Mouse (Mus musculus): ENCODE results near the gene B3galt4.

B3galt4 gene

DNA sequence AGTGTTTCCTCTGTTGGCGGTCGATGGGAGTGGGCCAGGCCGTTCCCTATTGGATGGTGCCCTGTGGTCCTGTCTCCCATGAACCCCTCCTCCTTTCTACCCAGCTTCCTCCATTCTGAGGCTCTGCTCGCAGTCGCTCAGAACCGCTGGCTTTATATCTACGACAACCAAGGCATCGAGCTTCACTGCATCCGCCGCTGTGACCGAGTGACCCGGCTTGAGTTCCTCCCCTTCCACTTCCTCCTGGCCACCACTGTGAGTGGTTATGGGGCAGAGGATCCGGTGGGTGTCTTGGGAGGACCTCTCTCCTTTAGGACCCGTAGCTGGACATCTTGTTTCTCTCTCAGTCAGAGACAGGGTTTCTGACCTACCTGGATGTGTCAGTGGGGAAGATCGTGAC is 7.8 kb downstream of the B3galt4 start:
- no peak for DNase-seq (ENCODE audit: low read depth)

GRCm38 (mm10) chr17:33941381-33941780 is 9.9 kb downstream of the B3galt4 start:
- DNase-seq (ENCODE audit: low read depth): no peak

DNA sequence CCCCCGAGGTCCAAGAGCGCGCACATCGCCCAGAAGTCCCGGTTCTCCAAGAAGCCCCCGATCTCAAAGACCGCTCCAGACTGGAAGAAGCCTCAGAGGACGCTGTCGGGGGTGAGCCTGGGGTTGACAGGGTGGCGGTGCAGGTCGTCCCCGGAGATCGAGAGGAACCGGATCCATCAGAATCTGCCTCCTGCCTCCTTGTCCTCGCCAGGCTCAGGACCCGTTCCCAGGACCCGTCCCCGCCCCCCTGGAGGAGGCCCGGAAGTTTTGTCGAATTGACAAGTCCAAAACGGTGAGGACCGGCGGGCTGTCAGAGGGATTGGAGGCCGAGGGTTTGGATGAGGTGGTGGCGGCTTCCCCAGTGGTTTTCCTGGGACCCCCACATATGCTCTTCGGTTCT is 10.3 kb downstream of the B3galt4 start:
- DNase-seq (ENCODE audit: low read depth): no peak

DNA sequence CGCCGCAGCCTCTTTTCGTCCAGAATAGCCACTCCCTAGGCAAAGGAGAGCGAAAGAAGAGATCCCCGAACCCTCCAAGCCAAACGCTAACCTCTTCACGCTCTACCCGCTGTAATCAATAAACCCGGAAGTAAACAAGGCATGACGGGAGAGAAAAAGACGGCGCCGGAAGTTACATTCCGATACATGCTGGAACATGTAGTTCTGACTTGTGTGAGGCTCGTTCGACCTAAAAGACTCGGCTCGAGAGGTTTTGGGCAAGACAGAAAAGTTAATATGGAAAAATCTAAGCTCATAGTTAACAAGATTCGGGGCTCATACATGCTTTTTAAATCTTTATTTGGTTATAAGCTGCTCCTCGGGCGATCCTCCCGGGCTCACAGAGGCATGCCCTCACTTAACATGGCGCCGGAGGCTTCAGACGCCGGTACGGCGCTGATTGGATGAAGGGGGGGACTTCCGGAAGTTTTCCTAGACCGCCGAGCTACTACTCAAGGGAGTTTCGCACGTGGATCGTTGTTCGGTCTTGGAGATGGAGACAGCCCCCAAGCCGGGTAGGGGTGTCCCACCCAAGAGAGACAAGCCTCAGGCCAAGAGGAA is 11.0 kb downstream of the B3galt4 start, which contains the start of the genes Pfdn6 and Wdr46:
TSS of gene Pfdn6 (minus strand) at position 138 of the 600 bp plus-strand sequence.
TSS of gene Wdr46 (plus strand) at position 455 of the 600 bp plus-strand sequence.
- DNase-seq (ENCODE audit: low read depth): peak; percentile 82

DNA sequence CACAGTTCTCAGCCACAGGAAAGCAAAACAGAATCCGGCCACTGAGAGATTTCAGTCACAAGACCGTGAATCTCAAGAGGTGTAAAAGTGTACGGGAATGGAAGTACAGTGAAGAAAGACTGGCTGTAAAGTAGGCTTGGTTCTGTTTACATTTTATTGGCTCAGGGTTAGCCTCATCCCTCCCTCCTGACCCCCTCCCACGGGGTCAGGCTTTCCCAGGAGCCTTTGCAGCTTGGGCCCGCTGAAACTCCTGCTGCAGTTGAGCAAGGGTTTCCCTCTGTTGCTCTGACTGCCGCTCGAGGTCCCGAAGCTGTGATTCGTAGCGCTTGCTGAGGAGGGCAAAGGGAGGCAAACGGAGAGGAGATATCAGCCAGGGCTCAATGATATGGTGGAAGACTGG is 12.5 kb downstream of the B3galt4 start:
- DNase-seq (ENCODE audit: low read depth): no peak

GRCm38 (mm10) chr17:33936993-33937392 is 14.3 kb downstream of the B3galt4 start:
- DNase-seq (ENCODE audit: low read depth): no peak

DNA sequence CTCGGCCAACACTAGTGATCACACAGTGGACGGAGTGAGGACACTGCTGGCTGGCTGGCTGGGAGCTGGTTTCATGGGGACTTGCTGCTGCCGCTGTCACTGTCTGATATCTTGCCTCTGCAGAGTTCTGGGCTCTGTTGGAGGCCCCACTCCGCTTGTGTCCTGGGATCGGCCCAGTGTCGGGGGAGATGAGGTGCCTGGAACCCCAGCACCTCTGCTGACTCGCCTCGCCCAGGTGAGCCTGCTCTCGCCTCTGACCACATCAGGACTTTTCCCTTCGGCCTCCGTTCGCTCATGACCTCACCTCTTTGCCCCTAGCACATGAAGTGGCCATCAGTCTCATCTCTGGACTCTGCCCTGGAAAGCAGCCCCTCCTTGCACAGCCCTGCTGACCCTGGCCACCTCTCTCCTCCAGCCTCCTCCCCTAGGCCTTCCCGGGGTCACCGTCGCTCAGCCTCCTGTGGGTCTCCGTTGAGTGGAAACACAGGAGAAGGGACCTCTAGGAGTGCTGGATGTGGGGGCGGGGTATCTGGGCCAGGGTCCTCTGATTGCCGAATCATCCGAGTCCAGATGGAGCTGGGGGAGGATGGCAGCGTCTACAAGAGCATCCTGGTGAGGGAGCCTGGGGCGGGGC is 15.7 kb downstream of the B3galt4 start:
- no peak for DNase-seq (ENCODE audit: low read depth)

DNA sequence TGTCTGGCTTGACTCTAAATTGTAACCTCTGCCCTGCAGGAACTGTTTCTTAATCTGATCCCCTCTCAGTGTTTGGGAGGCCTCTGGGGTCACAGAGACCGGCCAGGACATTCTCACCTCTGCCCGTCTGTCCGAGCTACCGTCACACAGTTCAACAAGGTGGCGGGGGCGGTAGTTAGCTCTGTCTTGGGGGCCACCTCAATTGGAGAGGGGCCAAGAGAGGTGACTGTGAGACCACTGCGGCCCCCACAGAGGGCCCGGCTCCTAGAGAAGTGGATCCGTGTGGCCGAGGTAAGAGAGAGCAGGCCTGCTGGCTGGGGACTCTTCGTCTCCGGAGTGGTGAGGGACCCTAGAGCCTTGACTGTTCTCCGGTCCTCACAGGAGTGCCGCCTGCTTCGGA is 18.3 kb downstream of the B3galt4 start:
- no peak for DNase-seq (ENCODE audit: low read depth)

DNA sequence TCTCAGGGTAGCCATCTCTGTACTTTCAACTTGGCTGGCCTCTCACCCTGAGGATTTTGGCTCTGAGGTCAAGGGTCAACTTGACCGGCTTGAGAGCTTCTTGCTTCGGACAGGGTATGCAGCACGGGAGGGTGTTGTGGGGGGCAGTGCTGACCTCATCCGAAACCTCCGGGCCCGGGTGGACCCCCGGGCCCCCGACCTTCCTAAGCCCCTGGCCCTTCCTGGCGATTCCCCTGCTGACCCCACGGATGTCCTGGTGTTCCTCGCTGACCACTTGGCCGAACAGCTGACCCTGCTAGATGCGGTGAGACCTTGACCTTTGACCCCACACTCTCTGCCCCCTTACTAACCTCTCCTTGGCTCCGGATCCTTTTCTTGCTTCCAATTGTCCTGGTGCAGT is 18.8 kb downstream of the B3galt4 start:
- DNase-seq (ENCODE audit: low read depth): no peak

- DNase-seq (ENCODE audit: low read depth): no peak
Observed at GRCm38 (mm10) chr17:33931947-33932346, 19.3 kb downstream of the B3galt4 start.

DNA sequence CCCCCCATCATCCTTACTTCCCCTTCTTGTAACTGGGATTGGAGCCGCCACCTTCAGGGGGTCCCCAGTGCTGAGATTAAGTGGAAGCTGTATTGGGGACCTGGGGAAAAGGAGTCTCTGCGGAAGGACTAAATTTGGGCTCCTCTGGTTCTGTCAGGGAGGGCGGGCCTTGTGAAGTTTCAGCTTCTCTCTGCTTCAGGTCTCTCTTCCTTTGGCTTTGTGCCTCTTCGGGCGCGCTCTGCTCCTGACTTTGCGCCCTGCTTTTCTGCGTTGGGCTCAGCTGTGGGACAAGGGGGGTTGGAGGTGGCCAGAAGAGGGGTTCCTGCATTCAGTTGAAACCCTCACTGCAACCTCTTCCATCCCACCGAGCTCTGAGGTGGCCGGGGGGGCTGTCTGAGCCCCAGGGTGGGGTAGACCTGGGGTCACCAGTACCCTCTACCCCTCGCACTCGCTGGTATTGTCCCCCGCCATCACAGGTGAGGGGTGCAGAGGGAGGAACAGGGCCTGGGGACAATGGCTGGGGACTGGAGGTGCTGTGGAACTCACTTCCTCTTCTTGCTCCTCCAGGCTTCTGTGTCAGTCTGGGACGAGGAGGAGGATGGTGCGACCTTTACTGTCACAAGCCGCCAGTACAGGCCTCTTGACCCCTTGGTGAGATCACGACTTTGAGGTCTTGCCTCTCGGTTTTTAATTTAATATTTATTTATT is 20.0 kb downstream of the B3galt4 start:
- no peak for DNase-seq (ENCODE audit: low read depth)

DNA sequence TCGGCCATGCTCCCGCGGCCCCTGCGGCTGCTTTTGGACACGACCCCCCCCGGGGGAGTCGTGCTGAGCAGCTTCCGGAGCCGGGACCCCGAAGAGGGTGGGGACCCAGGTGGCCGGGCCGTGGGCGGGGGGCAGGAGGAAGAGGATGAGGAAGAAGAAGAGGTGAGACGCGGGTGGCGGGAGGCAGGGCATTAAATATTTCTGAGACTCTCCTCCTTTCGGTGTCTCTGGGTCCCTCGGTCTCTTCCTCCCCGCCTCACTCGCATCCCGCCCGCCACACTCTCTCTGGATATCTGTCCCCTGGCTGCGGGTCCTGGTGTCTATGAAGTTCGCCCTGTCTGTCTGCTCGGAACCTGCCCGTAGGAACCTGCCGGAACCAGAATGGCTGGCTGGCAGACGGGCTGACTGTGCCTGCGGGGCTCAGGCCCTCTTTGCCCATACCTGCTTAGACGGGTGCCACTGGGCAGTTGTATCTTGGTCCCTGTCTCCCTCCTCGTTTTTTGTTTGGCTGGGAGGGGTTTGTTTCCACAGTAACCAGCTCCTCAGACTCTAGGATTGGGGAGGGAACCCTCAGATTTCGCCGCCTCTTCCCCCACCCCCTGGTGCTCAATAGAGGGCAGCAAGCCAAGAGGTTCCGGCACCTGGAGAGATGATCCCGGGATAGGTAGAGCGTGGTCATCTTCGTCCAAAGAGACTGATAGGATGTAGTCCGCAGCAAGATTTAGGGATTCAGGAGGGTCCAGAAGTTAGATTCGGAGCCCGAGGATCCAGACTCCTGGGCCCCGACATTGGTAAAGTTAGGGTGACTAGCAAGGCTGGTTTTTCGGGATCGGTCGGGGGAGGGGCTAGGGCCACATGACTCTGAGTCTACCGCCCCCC is 20.8 kb downstream of the B3galt4 start:
- no peak for DNase-seq (ENCODE audit: low read depth)

DNA sequence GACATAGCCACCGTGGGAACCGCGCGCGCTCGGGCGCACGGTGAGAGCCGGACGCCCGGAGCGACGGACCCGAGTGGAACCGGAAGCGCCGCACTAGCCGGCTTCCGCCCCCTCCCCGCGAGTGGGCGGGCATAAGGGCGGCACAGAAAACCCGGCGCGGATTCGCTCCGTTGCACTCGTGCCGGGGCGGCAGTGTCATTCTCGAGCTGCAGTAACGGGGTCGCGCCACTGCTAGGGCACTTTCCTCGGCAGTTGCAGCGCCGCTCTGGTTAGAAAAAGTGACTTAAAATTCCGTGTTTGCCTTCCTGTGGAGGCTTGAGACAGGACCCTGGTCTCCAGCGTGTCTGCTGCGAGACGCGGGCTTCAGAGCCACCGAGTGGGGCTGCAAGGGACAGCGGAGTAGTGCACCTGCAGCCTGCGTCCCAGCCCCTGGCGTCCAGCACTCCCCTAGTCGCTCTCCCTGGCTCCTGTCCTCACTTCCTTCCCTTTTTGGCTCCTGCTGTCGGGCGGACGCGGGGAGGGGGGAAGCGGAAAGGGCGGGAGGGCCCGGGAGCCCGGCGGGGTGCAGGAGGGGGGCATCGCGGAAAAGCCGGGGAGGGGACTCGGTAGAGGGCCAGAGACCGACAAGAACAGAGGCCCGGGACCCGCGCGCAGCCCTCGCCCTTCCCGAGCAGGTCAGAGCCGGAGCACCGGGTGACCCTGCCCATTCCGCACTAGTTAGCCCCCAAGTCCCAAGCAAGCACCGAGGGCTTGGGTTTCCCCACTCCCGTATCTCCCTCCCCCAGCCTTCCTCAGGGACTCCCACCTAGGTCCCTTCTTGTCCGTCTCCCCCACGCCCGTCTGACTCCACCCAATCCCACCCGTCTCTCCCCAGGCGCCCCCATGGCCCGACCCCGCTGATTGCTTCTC is 21.7 kb downstream of the B3galt4 start, which contains the start of gene Rgl2:
TSS of gene Rgl2 (plus strand) at position 173 of the 909 bp plus-strand sequence.
- no peak for DNase-seq (ENCODE audit: low read depth)

DNA sequence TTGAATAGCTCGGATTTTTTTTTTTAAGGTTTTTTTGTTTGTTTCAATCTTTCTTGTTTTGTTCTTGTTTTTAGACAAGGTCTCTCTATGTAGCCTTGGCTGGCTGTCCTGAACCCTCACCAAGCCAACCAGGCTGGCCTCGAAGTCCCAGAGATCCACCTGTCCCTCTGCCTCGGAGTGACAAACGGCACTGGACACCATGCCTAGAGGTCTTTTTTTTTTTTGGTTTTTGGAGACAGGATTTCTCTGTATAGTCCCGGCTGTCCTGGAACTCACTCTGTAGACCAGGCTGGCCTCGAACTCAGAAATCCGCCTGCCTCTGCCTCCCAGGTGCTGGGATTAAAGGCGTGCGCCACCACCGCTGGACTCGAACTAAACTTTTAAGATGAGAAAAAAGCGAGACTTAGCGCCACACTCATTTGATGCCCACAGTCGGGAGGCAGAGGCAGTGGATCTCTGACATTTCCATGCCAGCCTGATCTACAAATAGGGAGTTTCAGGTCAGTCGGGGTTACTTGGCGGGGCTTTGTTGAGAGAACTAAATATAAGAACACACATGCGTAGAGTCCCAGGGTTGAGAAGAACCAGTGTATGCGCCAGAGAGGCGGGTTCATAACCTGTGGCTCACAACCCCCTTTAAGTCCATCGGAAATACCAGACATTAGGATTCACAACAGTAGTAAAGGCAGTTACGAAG is 22.9 kb downstream of the B3galt4 start:
- no peak for DNase-seq (ENCODE audit: low read depth)

DNA sequence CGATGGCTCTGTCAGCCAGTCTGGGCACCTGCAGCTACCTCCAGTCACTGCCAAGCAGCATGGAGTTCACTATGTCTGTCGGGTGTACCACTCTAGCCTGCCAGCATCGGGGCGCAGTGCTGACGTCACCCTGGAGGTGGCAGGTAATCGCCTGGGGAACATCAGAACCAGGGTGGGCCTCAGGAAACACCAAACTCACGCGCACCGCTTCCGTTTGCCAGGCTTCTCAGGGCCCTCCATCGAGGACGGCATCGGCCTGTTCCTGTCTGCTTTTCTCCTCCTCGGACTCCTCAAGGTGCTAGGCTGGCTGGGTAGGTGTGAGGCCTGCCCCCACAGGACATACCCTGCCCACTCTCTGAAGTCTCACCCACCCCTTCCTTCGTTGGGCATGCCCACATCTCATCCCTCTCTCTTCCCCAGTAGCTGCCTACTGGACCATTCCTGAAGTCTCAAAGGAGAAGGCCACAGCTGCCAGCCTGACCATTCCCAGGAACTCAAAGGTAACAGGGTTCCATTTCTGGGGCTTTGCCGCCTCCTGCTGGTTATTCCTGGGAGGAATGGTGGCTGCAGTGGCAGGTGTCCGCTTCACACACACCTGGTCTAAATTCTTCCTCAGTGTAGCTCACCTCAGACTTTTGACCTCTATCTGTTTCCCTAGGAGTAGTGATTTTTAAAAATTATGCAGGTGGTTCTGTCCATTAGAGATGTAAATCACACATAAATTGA is 24.9 kb downstream of the B3galt4 start:
- no peak for DNase-seq (ENCODE audit: low read depth)

DNA sequence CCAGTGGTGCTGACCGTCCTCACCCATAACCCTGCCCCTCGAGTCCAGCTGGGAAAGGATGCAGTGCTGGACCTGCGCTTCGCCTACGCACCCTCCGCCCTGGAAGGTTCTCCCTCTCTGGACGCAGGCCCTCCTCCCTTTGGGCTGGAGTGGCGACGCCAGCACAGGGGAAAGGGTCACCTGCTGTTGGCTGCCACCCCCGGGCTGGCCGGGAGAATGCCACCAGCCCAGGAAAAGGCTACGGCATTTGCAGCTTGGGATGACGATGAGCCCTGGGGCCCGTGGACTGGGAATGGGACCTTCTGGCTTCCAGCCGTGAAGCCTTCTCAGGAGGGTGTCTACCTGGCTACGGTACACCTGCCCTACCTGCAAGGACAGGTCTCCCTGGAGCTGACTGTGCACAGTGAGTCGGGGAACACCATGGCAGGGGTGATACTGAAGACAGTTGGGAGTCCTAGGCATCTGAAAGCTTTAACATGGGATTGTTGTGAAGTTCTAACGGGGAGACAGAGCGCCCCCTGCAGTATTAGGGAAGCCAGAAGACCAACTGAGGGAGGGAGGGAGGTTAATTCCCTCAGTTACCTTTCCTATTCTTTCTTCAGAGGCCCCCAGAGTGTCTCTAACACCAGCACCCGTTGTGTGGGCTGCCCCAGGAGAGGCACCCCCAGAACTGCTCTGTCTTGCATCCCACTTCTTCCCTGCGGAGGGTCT is 25.7 kb downstream of the B3galt4 start:
- no peak for DNase-seq (ENCODE audit: low read depth)

DNA sequence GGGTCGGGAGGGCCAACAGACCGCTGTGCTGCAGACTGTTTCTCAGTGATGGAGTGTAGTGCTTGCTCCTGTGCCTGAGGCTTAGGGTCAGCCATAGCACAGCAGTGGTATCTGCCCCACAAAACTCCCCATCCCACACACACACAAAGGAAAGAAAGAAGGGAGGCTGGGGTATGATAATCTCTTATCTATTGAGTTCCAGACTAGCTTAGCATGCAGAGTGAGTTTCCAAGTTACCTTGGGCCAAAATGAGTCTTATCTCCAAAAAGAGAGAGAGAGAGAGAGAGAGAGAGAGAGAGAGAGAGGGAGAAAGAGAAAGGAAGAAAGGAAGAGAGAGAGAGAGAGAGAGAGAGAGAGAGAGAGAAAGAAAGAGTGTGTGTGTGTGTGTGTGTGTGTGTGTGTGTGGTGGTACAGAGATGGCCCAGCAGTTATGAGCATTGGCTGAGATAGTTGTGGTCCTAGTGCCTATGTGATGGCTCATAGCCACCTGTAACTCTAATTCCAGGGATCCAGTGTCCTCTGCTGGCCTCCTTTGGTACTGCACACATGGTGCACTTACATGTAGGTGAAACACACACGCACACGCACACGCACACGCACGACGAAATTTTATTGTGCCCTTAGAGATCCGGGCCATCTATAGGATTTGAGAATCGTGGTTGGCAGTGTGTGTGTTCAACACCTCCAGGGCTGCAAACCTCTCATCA is 26.6 kb downstream of the B3galt4 start:
- DNase-seq (ENCODE audit: low read depth): no peak

- no peak for DNase-seq (ENCODE audit: low read depth)
Observed at GRCm38 (mm10) chr17:33921361-33921760, 29.9 kb downstream of the B3galt4 start.

Data from fibroblast of lung, adult 2 months (primary cell).